Mouse (Mus musculus) olfactory bulb, adult 2 months (tissue): Measurements from ENCODE around the gene Olfr789.

Experiments
- CTCF ChIP-seq: fragments of 200-500 bp; IDR thresholded peaks from 2 replicates; pipeline ENCODE4 v1.5.1; 2012; ENCODE audit warnings: low read depth, mild to moderate bottlenecking, low read length, moderate library complexity; ENCODE audit not compliant: insufficient read depth
- POLR2A ChIP-seq: fragments of 200-500 bp; IDR thresholded peaks from 2 replicates; pipeline ENCODE4 v1.6.1; 2012; ENCODE audit warnings: mild to moderate bottlenecking, low read depth, low read length, moderate library complexity; ENCODE audit not compliant: insufficient read depth

- TF ChIP-seq CTCF (no peak), POLR2A (no peak)
These were observed 36.9 kb downstream of the Olfr789 start, which contains the start of gene Olfr791 for GRCm38 (mm10) chr10:129521492-129521891.
